Mouse (Mus musculus) ES-Bruce4 (cell line): ENCODE measurements at regions not wholly inside any gene's neighbourhood (a gene's known extent, or its start where the extent isn't known, plus 50 kb on each side); places are given as distances from the start of the nearest gene placed in this dataset.

Experiments
- CTCF ChIP-seq: IDR thresholded peaks from one replicate; pipeline ENCODE4 v1.8.1; 2011; ENCODE audit warnings: low read depth, low read length
- EP300 ChIP-seq: IDR thresholded peaks from 2 replicates; pipeline ENCODE4 v1.6.1; 2011; ENCODE audit warnings: low read depth, low read length; ENCODE audit not compliant: insufficient read depth
- POLR2A ChIP-seq: IDR thresholded peaks from one replicate; pipeline ENCODE4 v1.8.1; 2011; ENCODE audit warnings: low read length; ENCODE audit not compliant: insufficient read depth

DNA sequence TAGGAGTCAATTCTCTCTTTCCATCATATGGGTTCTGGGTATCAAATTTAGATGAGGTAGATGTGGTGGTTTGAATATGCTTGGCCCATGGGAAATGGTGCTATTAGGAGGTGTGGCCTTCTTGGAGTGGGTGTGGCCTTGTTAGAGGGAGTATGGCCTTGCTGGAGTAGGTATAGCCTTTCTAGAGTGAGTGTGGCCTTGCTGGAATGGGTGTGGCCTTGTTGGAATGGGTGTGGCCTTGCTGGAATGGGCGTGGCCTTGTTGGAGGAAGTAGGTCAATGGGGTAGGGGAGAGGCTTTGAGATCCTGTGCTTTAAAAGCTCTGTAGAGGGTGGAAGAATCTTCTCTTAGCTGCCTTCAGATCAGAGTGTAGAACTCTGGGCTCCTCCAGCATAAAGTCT lies 157.8 kb upstream of the Foxn2 start:
- TF ChIP-seq EP300 = no peak
- TF ChIP-seq CTCF = no peak
- TF ChIP-seq POLR2A = no peak
